ENCODE assay signal across 9 mouse cellular contexts in genomic region chr7:99981311-99981710, GRCm38 (mm10). TPM values are rescaled to one million over a fixed set of nuclear protein-coding genes. Genes with fewer than 3 reads are reported as not detected.
DNase-seq lines count a peak whose midpoint lies in the region; ATAC-seq lines count a peak whose summit lies in the region.
"Had no signal": no experiment of that assay in that cellular context is flagged by ENCODE, and none has a peak within 500 bp of the region (broad histone marks: within the 10 kb centered on the region; RNA-seq: fewer than 3 reads in every experiment).

No protein-coding gene starts in this region.

- H3K4me1 ChIP-seq in hindbrain, embryonic 15.5 days (replicated peaks) = peaks cover 25% of the 10 kb centered on the region

- H3K9me3 ChIP-seq in hindbrain, embryonic 15.5 days = no peaks in the 10 kb centered on the region
- H3K9me3 ChIP-seq: heart, embryonic 15.5 days had no signal

- no peak overlapping the region for H3K4me2 ChIP-seq in hindbrain, embryonic 15.5 days

- ATAC-seq in cerebellum, adult (ENCODE audit: insufficient number of reproducible peaks, low FRiP score, low TSS enrichment) = no peak
- no peak for ATAC-seq in hindbrain, embryonic 15.5 days (ENCODE audit: low FRiP score, low read depth)
- no peak for ATAC-seq in frontal cortex, adult (ENCODE audit: low TSS enrichment)

- no peaks in the 10 kb centered on the region for H3K36me3 ChIP-seq in hindbrain, embryonic 15.5 days
- H3K36me3 ChIP-seq: heart, embryonic 15.5 days had no signal

- H3K4me3 ChIP-seq in hindbrain, embryonic 15.5 days = no peak overlapping the region

- H3K9ac ChIP-seq in hindbrain, embryonic 15.5 days = no peak overlapping the region
- H3K9ac ChIP-seq: heart, embryonic 15.5 days had no signal

- no peaks in the 10 kb centered on the region for H3K27me3 ChIP-seq in hindbrain, embryonic 15.5 days
- H3K27me3 ChIP-seq: heart, embryonic 15.5 days had no signal

- DNase-seq in cerebellum, adult 11 months = peak; percentile 47
- peak; percentile 73 for DNase-seq in 3T3-L1 (ENCODE audit: low read depth, low spot score)
- peak; percentile 71 for DNase-seq in cerebellum, adult 9-11 months
- DNase-seq in lung, postnatal 10 days = peak; percentile 62
- no peak for DNase-seq in left cerebral cortex, adult 11 months (ENCODE audit: low spot score)

- 6% methylated on average over 2 of the region's 2 CpGs for WGBS in hindbrain, embryonic 15.5 days

- H3K27ac ChIP-seq in hindbrain, embryonic 15.5 days (replicated peaks) = peak overlapping the region; percentile 50
- H3K27ac ChIP-seq: heart, embryonic 15.5 days had no signal

RNA-seq across cellular contexts. Expression of gene Rnf169, which starts 1.1 kb away (rescaled TPM):
- 4.6 and 4.9 TPM in 2 replicates for polyA plus RNA-seq in hindbrain, embryonic 15.5 days (2015; fragmentation: Nextera tagmentation; extraction: Ambion mirVana)

RNA-seq across cellular contexts. Expression of gene Chrdl2, which starts 24.7 kb away (rescaled TPM):
- 0.71 and 1.3 TPM in 2 replicates for polyA plus RNA-seq in hindbrain, embryonic 15.5 days (2015; fragmentation: Nextera tagmentation; extraction: Ambion mirVana)
